Mouse (Mus musculus) retina, embryonic 14.5 days (tissue): ENCODE measurements at regions not wholly inside any gene's neighbourhood (a gene's known extent, or its start where the extent isn't known, plus 50 kb on each side); places are given as distances from the start of the nearest gene placed in this dataset.

Experiments
- DNase-seq: peaks from one replicate; pipeline ENCODE4 v3.0.0-alpha.2; 2015; ENCODE audit warnings: low spot score

GRCm38 (mm10) chr2:77358176-77358575 lies 77.8 kb upstream of the Sestd1 start:
- no peak for DNase-seq

DNA sequence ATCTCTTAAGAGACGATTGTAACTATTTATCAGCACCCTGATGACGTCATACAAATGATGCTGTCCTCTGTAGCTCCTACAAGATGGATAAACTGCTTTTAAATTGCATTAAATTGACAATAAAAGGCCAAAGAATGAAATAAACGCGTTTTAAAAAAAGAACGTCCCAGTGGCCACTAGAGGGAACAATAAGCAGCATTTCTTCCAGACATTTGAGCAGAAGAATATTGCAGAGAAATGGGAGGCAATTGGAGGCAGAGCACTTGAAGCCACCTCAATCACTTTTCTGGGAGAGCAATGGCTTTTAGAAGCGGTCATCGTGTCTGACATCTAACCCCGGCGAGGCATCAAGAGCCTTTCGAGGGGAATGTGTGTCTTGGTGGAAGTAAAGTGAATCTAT lies 76.4 kb upstream of the Sestd1 start:
- DNase-seq = peak; percentile 22

DNA sequence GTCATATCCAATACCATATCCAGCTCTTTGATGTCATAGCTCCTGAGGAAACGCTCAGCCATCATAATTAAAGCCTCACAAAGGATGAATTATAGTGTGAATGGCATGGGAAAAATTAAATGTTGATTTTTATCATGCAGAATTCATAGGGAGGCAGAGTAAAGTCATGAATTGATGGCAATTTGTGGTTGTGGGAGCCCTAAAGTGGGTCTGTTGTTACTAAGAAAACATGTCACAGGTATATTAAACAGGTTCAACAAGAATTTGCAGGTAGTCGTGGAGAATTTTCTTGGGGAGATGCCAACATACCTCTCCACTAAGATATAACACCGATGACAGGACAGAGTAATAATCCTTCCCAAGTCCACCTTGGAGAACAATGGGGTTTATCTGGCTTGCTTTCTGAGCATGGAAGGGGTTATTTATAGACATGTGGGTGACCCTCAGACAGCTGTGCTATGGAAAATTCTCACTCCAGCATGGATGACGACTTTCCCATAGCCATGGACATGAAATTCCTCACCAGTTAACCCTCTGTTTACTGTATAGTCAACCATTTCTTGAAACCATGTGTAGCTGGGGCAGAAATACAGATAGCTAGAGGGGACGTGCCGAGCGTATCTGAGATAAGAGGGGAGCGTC lies 71.7 kb upstream of the Sestd1 start:
- no peak for DNase-seq

GRCm38 (mm10) chr2:77347027-77347426 lies 66.6 kb upstream of the Sestd1 start:
- DNase-seq = no peak

GRCm38 (mm10) chr2:77343736-77344440 lies 63.5 kb upstream of the Sestd1 start:
- peak; percentile 17 for DNase-seq

- DNase-seq = peak; percentile 22
These were observed 62.0 kb upstream of the Sestd1 start for GRCm38 (mm10) chr2:77342416-77342815.

GRCm38 (mm10) chr2:77341575-77342332 lies 61.4 kb upstream of the Sestd1 start:
- DNase-seq = peak; percentile 95

- DNase-seq = no peak
These were observed 59.7 kb upstream of the Sestd1 start for GRCm38 (mm10) chr2:77340076-77340475.

DNA sequence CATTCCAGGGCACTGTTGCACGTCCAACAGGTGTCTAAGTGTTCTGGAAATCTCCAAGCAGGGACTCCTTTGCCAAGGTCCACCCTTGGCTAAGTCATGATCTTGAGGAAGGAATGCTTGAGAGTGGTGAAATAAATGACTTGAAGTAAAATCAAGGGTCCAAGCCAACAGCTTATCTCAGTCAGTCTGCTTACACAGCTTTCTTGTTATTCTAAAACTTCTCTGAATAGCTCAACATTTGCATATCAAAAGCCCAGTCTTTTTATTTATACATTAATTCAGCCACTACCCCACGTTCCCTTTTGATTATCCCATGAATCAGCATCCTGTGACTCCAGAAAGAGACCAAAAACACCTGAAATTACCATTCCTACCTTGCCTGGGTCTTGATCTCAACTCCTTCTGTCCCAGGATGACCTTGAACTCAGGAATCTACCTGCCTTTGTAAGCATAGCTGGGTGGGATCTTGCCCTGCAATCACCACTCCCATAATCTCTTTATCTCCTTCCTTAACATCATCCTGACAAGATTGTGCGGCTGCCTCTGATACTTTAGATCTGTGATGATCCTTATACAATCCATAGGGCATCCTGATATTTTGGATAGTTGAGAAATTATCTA lies 57.5 kb upstream of the Sestd1 start:
- DNase-seq = no peak

DNA sequence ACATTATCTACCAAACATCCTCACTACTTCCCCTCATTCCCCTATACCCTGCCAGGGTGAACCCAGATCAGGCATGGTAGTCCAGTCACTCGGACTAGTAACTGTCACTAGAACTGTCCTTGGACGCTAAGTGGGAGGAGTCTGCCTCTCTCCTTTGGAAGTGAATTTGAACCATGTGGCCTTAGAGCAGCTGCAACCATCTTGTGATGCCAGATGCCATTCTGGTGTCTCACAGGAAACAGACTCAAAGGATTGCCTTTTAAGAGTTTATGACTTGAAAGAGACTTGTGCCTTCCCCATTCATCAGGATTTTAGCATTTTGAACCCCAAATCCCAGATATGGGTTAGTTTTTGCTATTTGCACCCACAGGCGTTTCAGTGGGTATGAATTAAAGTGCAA lies 56.9 kb upstream of the Sestd1 start:
- DNase-seq = no peak

DNA sequence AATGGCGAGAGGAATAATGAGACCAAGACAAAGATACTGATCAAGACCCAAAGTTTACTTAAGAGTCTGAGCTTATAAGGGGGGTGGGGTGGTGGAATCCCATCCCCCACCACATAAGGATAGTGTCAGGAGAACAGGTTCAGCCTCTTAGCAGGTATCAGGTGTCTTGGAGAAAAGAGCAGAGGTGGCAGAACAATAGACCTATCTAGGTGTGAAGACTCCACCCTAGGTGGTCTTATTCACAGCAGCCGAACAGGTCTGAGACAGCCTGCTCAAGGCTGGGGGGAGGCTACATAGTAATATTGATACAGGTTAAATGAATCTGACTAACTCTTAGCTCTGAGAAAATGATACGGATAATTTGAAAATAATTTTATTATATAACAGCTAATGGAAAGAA lies 56.4 kb upstream of the Sestd1 start:
- no peak for DNase-seq

DNA sequence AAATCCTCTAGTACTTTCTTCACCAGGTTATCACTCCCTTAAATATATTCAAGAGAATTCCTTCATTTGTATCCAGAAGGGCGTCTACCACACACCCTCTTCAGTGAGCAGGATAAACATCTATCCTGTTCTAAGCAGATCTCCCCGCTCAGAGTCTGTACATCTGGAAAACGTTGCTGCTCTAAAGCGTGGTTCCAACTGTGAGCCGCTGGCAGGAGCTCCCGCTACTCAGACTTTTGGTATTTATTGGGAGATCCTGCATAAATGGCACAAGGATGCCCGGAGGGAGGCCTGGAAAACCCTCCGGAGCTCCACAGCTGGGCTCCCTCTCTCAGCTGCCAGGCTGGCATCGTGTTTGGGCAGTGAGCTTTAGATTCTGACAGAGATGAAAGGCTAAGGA lies 54.3 kb upstream of the Sestd1 start:
- DNase-seq = no peak

DNA sequence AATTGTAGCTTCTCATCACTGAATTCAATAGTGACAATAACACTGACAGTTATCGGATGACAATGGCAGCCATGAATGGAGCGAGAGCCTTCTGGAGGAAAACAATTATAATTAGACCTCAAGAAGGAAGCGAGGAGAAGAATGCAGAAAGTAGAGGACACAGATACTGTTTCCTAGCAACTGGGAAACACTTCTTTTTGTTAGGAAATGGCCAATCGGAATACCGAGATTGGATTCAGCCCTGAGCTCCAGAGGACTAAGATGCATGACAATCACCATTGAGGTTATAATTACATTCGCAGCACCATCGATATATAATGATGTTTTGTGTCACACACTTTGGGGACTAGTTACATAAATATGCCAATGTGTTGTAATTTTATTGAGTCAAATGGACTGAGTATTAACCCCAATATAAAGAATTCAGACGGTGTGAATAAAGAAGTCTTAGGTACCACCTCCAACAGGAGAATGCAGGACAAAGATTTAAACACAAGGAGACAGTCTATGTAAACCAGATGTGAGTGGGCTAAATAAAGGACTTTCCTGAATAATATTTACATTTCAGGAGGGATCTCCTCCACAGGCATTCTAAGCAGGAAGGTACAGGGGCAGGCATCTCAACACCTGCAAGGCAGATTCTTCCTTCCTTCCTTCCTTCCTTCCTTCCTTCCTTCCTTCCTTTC lies 53.1 kb upstream of the Sestd1 start:
- DNase-seq = peak; percentile 48
